Mouse (Mus musculus): ENCODE data around the gene Guca2a.
"Not testable (repeated sequence)": the region's sequence is repeated elsewhere in the genome, so short reads cannot be mapped to it uniquely, and the experiment has no call there.

Gene Guca2a

GRCm38 (mm10) chr4:119637176-119637845 lies at the start of gene Guca2a:
TSS of gene Guca2a (plus strand) at chr4:119637704.
- DNase-seq: no peak

- DNase-seq: no peak
These were observed 49.5 kb upstream of the Guca2a start for GRCm38 (mm10) chr4:119588037-119588436.

GRCm38 (mm10) chr4:119589423-119589822 lies 48.1 kb upstream of the Guca2a start:
- peak; percentile 9 to 16 for DNase-seq

GRCm38 (mm10) chr4:119590027-119590426 lies 47.5 kb upstream of the Guca2a start:
- DNase-seq: no peak

GRCm38 (mm10) chr4:119592479-119592878 lies 45.0 kb upstream of the Guca2a start:
- DNase-seq: no peak

GRCm38 (mm10) chr4:119594331-119594730 lies 43.2 kb upstream of the Guca2a start:
- no peak for DNase-seq

GRCm38 (mm10) chr4:119599605-119600004 lies 37.9 kb upstream of the Guca2a start:
- no peak for DNase-seq

GRCm38 (mm10) chr4:119609488-119609887 lies 28.0 kb upstream of the Guca2a start:
- DNase-seq: no peak

- no peak for DNase-seq
These were observed 23.4 kb upstream of the Guca2a start for GRCm38 (mm10) chr4:119614078-119614477.

- no peak for DNase-seq
These were observed 22.8 kb upstream of the Guca2a start for GRCm38 (mm10) chr4:119614724-119615123.

GRCm38 (mm10) chr4:119626081-119626645 lies 11.3 kb upstream of the Guca2a start:
- DNase-seq: no peak

- no peak for DNase-seq
These were observed 10.6 kb upstream of the Guca2a start for GRCm38 (mm10) chr4:119626876-119627275.

GRCm38 (mm10) chr4:119627317-119627716 lies 10.2 kb upstream of the Guca2a start:
- DNase-seq: no peak

GRCm38 (mm10) chr4:119628363-119628762 lies 9.1 kb upstream of the Guca2a start:
- DNase-seq: not testable (repeated sequence)

- DNase-seq: peak; percentile 49 to 76
These were observed 6.2 kb upstream of the Guca2a start for GRCm38 (mm10) chr4:119631115-119631919.

- no peak for DNase-seq
These were observed 4.8 kb upstream of the Guca2a start for GRCm38 (mm10) chr4:119632721-119633120.

GRCm38 (mm10) chr4:119633342-119633741 lies 4.2 kb upstream of the Guca2a start:
- DNase-seq: no peak

- no peak for DNase-seq
These were observed 3.6 kb upstream of the Guca2a start for GRCm38 (mm10) chr4:119633948-119634347.

GRCm38 (mm10) chr4:119634908-119635660 lies 2.4 kb upstream of the Guca2a start:
- no peak for DNase-seq

GRCm38 (mm10) chr4:119635686-119636085 lies 1.8 kb upstream of the Guca2a start:
- no peak for DNase-seq

GRCm38 (mm10) chr4:119636731-119637130 lies 773 bp upstream of the Guca2a start:
- DNase-seq: no peak

- no peak for DNase-seq
These were observed 442 bp downstream of the Guca2a start for GRCm38 (mm10) chr4:119637946-119638345.

- no peak for DNase-seq
These were observed 1.2 kb downstream of the Guca2a start for GRCm38 (mm10) chr4:119638656-119639055.

Data from kidney, postnatal 36 days (tissue).